Mouse (Mus musculus) ES-E14 (cell line): Measurements from ENCODE around the gene Slc36a1.

ENCODE experiments used
- MAFK ChIP-seq: IDR thresholded peaks from 2 replicates; pipeline ENCODE4 v1.6.1; 2014; ENCODE audit warnings: mild to moderate bottlenecking, low read depth, low read length, inconsistent platforms; ENCODE audit not compliant: insufficient read depth
- ZNF384 ChIP-seq: IDR thresholded peaks from 2 replicates; pipeline ENCODE4 v1.6.1; 2012; ENCODE audit warnings: low read depth, low read length, inconsistent platforms

GRCm38 (mm10) chr11:55209032-55209431, 4.9 kb downstream of the Slc36a1 start:
- TF ChIP-seq ZNF384, result no peak
- no peak for TF ChIP-seq MAFK
